Mouse (Mus musculus): Measurements from ENCODE around the gene Otp. TPM values are rescaled to one million over a fixed set of nuclear protein-coding genes. Genes with fewer than 3 reads are reported as not detected.

Otp gene
- total RNA-seq, 2 experiments from 2014 or later, result not detected

Other genes with a start within 250 kb of the Otp start
- gene Tbca, start 86.7 kb upstream of the Otp start, total RNA-seq (2021), result 100 to 1,000 TPM; 234 to 235 TPM
- 10 to 100 TPM; 19.0 to 22.4 TPM for gene Wdr41, start 100.7 kb downstream of the Otp start, total RNA-seq (2021)